In genomic region chr7:25746844-25747243, GRCm38 (mm10) we compare ENCODE assay signal across 24 mouse cellular contexts. TPM values are rescaled to one million over a fixed set of nuclear protein-coding genes. Genes with fewer than 3 reads are reported as not detected.
DNase-seq lines count a peak whose midpoint lies in the region; ATAC-seq and TF ChIP-seq lines count a peak whose summit lies in the region.
"Had no signal": no experiment of that assay in that cellular context is flagged by ENCODE, and none has a peak within 500 bp of the region (broad histone marks: within the 10 kb centered on the region; RNA-seq: fewer than 3 reads in every experiment).

No protein-coding gene starts in this region.

- no peaks in the 10 kb centered on the region for H3K4me1 ChIP-seq in midbrain, embryonic 11.5 days (ENCODE audit: control insufficient read depth, insufficient read depth, low read length)
- H3K4me1 ChIP-seq in midbrain, embryonic 16.5 days (ENCODE audit: control insufficient read depth, insufficient read depth, low read length), result peaks cover 4% of the 10 kb centered on the region
- peaks cover 17 to 69% of the 10 kb centered on the region in 2 experiments for H3K4me1 ChIP-seq in CH12.LX (ENCODE audit: control insufficient read depth in 1 of 2, insufficient read depth in 2 of 2)

- dilution Hi-C loops in CH12.LX (cut with MboI; ENCODE audit: extremely low pct_ligation_motif_present, extremely low pct_unique_long_range_greater_than_20kb, low sequenced_read_pairs), result no loop called here

- H3K4me3 ChIP-seq in midbrain, embryonic 11.5 days (ENCODE audit: low read depth, low read length), result no peak overlapping the region
- H3K4me3 ChIP-seq in midbrain, embryonic 16.5 days (ENCODE audit: low read depth, low read length), result no peak overlapping the region
- H3K4me3 ChIP-seq in CH12.LX (replicated peaks in 1 of 3; ENCODE audit: low read depth in 2 of 3, low read length in 2 of 3, poor library complexity in 1 of 3), result no peak overlapping the region
- H3K4me3 ChIP-seq: embryonic facial prominence, embryonic 10.5 days; embryonic facial prominence, embryonic 12.5 days; erythroblast, embryonic 14.5 days; forebrain, embryonic 13.5 days; forebrain, embryonic 15.5 days had no signal

- TF ChIP-seq RAD21 in CH12.LX (IDR thresholded peaks at IDR 0.05; ENCODE audit: low read depth, low read length), result no peak

- ATAC-seq in midbrain, embryonic 11.5 days (ENCODE audit: low FRiP score), result no peak
- no peak for ATAC-seq in midbrain, embryonic 16.5 days
- ATAC-seq in erythroid progenitor cell, adult 5-6 weeks (replicated peaks; ENCODE audit: low FRiP score, poor library complexity, severe bottlenecking), result no peak
- ATAC-seq: CD4-positive, CD25-positive, alpha-beta regulatory T cell, adult 4 months; forebrain, embryonic 13.5 days; forebrain, embryonic 15.5 days; forebrain, postnatal 0 days had no signal

- H3K27me3 ChIP-seq in midbrain, embryonic 11.5 days (ENCODE audit: control insufficient read depth, insufficient read depth, low read length), result no peaks in the 10 kb centered on the region
- H3K27me3 ChIP-seq in midbrain, embryonic 16.5 days (ENCODE audit: control insufficient read depth, insufficient read depth, low read depth, low read length), result no peaks in the 10 kb centered on the region
- H3K27me3 ChIP-seq in CH12.LX (replicated peaks), result no peaks in the 10 kb centered on the region
- H3K27me3 ChIP-seq: embryonic facial prominence, embryonic 12.5 days; forebrain, embryonic 13.5 days; forebrain, embryonic 15.5 days had no signal

- in situ Hi-C loops in CH12.LX (cut with MboI; ENCODE audit: low pct_ligation_motif_present, low pct_unique_long_range_greater_than_20kb, low sequenced_read_pairs), result no loop called here

- 91% methylated on average over 3 of the region's 3 CpGs for WGBS in midbrain, embryonic 11.5 days
- WGBS in midbrain, embryonic 16.5 days, result 92% methylated on average over 3 of the region's 3 CpGs

- DNase-seq in midbrain, embryonic 11.5 days (ENCODE audit: low spot score, missing footprints), result peak; percentile 49
- peak; percentile 66 for DNase-seq in CH12.LX (ENCODE audit: extremely low read depth)
- DNase-seq in induced T-regulatory cell, adult 2 months (ENCODE audit: low read depth), result peak; percentile 38
- no peak for DNase-seq in layer of hippocampus, postnatal 25 days (ENCODE audit: extremely low spot score in 1 of 2, low spot score in 1 of 2)
- no peak for DNase-seq in frontal cortex, postnatal 36 days (ENCODE audit: low spot score in 2 of 2)
- DNase-seq: adrenal gland, adult 2 months; adrenal gland, postnatal 10 days; adrenal gland, postnatal 25 days; B cell, adult 2 months; cerebellum, adult 11 months; cerebellum, adult 18-20 months; cerebellum, adult 8-10 months; cerebellum, adult 9-11 months; cerebellum, postnatal 14 days; cerebellum, postnatal 36 days; forebrain, postnatal 0 days had no signal

- peaks cover 53% of the 10 kb centered on the region for H3K36me3 ChIP-seq in midbrain, embryonic 11.5 days (ENCODE audit: control insufficient read depth, insufficient read depth, low read length)
- H3K36me3 ChIP-seq in midbrain, embryonic 16.5 days (ENCODE audit: control insufficient read depth, insufficient read depth, low read length), result peaks cover 70% of the 10 kb centered on the region
- H3K36me3 ChIP-seq in CH12.LX (replicated peaks in 1 of 2; ENCODE audit: control insufficient read depth in 1 of 2, insufficient read depth in 1 of 2, low read length in 1 of 2), result peaks cover 82 to 97% of the 10 kb centered on the region in 2 experiments

- peaks cover 47% of the 10 kb centered on the region for H3K79me2 ChIP-seq in CH12.LX (replicated peaks; ENCODE audit: control insufficient read depth, extremely low read depth, insufficient read depth, poor library complexity, severe bottlenecking)

- TF ChIP-seq POLR2A in CH12.LX (IDR thresholded peaks at IDR 0.05; ENCODE audit: low read depth, low read length), result no peak

- no peak overlapping the region for H3K9ac ChIP-seq in midbrain, embryonic 11.5 days (ENCODE audit: low read length)
- no peak overlapping the region for H3K9ac ChIP-seq in midbrain, embryonic 16.5 days (ENCODE audit: low read depth, low read length)
- no peak overlapping the region; the same call in 1 of the 2 replicates for H3K9ac ChIP-seq in CH12.LX (ENCODE audit: insufficient read depth, low read depth)
- H3K9ac ChIP-seq: embryonic facial prominence, embryonic 12.5 days; forebrain, embryonic 13.5 days; forebrain, embryonic 15.5 days; forebrain, postnatal 0 days had no signal

- TF ChIP-seq CTCF in CH12.LX (conservative IDR thresholded peaks at IDR 0.05 in 1 of 2, IDR thresholded peaks at IDR 0.05 in 1 of 2; ENCODE audit: low read depth in 2 of 2, low read length in 2 of 2), result no peak

- no peak overlapping the region for H3K4me2 ChIP-seq in midbrain, embryonic 11.5 days
- H3K4me2 ChIP-seq in midbrain, embryonic 16.5 days (ENCODE audit: low read length), result no peak overlapping the region
- H3K4me2 ChIP-seq in CH12.LX (ENCODE audit: insufficient read depth, low read depth, poor library complexity, severe bottlenecking), result peak overlapping the region; percentile 58; the same call in 1 of the 2 replicates
- H3K4me2 ChIP-seq: embryonic facial prominence, embryonic 12.5 days; forebrain, embryonic 13.5 days; forebrain, embryonic 15.5 days had no signal

- TF ChIP-seq EP300 in CH12.LX (IDR thresholded peaks at IDR 0.05; ENCODE audit: low read length), result no peak

- H3K27ac ChIP-seq in midbrain, embryonic 11.5 days (ENCODE audit: low read depth, low read length), result no peak overlapping the region
- no peak overlapping the region for H3K27ac ChIP-seq in midbrain, embryonic 16.5 days (ENCODE audit: low read length)
- peak overlapping the region; percentile 65; the same call in 1 of the 2 replicates for H3K27ac ChIP-seq in CH12.LX (ENCODE audit: insufficient read depth, low read depth)
- H3K27ac ChIP-seq: embryonic facial prominence, embryonic 10.5 days; embryonic facial prominence, embryonic 12.5 days; forebrain, embryonic 13.5 days; forebrain, embryonic 15.5 days had no signal

- no peaks in the 10 kb centered on the region for H3K9me3 ChIP-seq in midbrain, embryonic 11.5 days (ENCODE audit: control insufficient read depth, low read length)
- no peaks in the 10 kb centered on the region for H3K9me3 ChIP-seq in midbrain, embryonic 16.5 days (replicated peaks; ENCODE audit: control insufficient read depth, low read length, poor library complexity, severe bottlenecking)
- no peaks in the 10 kb centered on the region for H3K9me3 ChIP-seq in CH12.LX (replicated peaks; ENCODE audit: low read length)
- H3K9me3 ChIP-seq: embryonic facial prominence, embryonic 10.5 days; embryonic facial prominence, embryonic 12.5 days; forebrain, embryonic 13.5 days; forebrain, embryonic 15.5 days had no signal

TF ChIP-seq in CH12.LX, 34 proteins besides CTCF, POLR2A, EP300 and RAD21 (continues in another document):
- TF ChIP-seq NRF1 (IDR thresholded peaks at IDR 0.05; ENCODE audit: low read depth, low read length) (no peak), SIN3A (IDR thresholded peaks at IDR 0.05; ENCODE audit: low read length) (no peak), BHLHE40 (IDR thresholded peaks at IDR 0.05; ENCODE audit: low read depth, low read length) (peak; percentile 88), CHD1 (IDR thresholded peaks at IDR 0.05; ENCODE audit: low read depth, low read length) (no peak), UBTF (IDR thresholded peaks at IDR 0.05; ENCODE audit: low read depth, low read length) (no peak), SMC3 (IDR thresholded peaks at IDR 0.05; ENCODE audit: low read depth, low read length) (no peak), ETS1 (conservative IDR thresholded peaks at IDR 0.05; ENCODE audit: low read depth, low read length) (peak; percentile 40; the same call in 1 of the 2 replicates), USF2 (conservative IDR thresholded peaks at IDR 0.05; ENCODE audit: low read depth, low read length) (peak; percentile 83), TCF12 (IDR thresholded peaks at IDR 0.05; ENCODE audit: low read depth, low read length) (peak; percentile 24; the same call in 1 of the 2 replicates), ZNF384 (IDR thresholded peaks at IDR 0.05; ENCODE audit: low read depth, low read length) (0 out of 2 replicates have a peak, but pooled peaks have one; percentile 11), MYC (IDR thresholded peaks at IDR 0.05; ENCODE audit: low read depth, low read length) (no peak), POLR2AphosphoS2 (IDR thresholded peaks at IDR 0.05; ENCODE audit: low read depth, low read length) (no peak)

RNA-seq across cellular contexts. Expression of gene Hnrnpul1, which starts 7.7 kb away (rescaled TPM):
- 69.2 and 74.2 TPM in 2 replicates for polyA plus RNA-seq in midbrain, embryonic 11.5 days (2014; fragmentation: Nextera tagmentation; extraction: Ambion mirVana)
- 38.3 and 41.1 TPM in 2 replicates for polyA plus RNA-seq in midbrain, embryonic 16.5 days (2015; fragmentation: Nextera tagmentation; extraction: Ambion mirVana)
- total RNA-seq in CH12.LX (2012; rRNA removed), result 67.6 and 72.2 TPM in 2 replicates
- total RNA-seq in CH12.LX (2014; rRNA removed), result 44.7 and 52.6 TPM in 2 replicates
- polyA plus RNA-seq in CH12.LX (2012; ENCODE audit: insufficient read length, low read depth), result 155 and 188 TPM in 2 replicates
- 100 to 1,000 TPM; 103 to 114 TPM for total RNA-seq in layer of hippocampus, postnatal 25 days (2021)
- total RNA-seq in erythroid progenitor cell, adult 5-6 weeks (2015; ENCODE audit: low replicate concordance), result 186 and 195 TPM in 2 replicates
- 179 and 256 TPM in 2 replicates for total RNA-seq in erythroid progenitor cell, adult 5-6 weeks (2017; ENCODE audit: low replicate concordance)

RNA-seq across cellular contexts. Expression of gene Ccdc97, which starts 28.0 kb away (rescaled TPM):
- polyA plus RNA-seq in midbrain, embryonic 11.5 days (2014; fragmentation: Nextera tagmentation; extraction: Ambion mirVana), result 26.8 and 32.1 TPM in 2 replicates
- 32.1 and 36.8 TPM in 2 replicates for polyA plus RNA-seq in midbrain, embryonic 16.5 days (2015; fragmentation: Nextera tagmentation; extraction: Ambion mirVana)
- total RNA-seq in CH12.LX (2012; rRNA removed) (14.1 and 14.4 TPM in 2 replicates), CH12.LX (2014; rRNA removed) (4.5 and 5.7 TPM in 2 replicates)
- polyA plus RNA-seq in CH12.LX (2012; ENCODE audit: insufficient read length, low read depth), result 38.8 and 44.8 TPM in 2 replicates
- total RNA-seq in layer of hippocampus, postnatal 25 days (2021), result 10 to 100 TPM; 54.6 to 58.5 TPM
- 28.1 and 29.9 TPM in 2 replicates for total RNA-seq in erythroid progenitor cell, adult 5-6 weeks (2015; ENCODE audit: low replicate concordance)
- 13.9 and 34.8 TPM in 2 replicates for total RNA-seq in erythroid progenitor cell, adult 5-6 weeks (2017; ENCODE audit: low replicate concordance)

RNA-seq across cellular contexts. Expression of gene Axl, which starts 41.7 kb away (rescaled TPM):
- 17.4 and 21.8 TPM in 2 replicates for polyA plus RNA-seq in midbrain, embryonic 11.5 days (2014; fragmentation: Nextera tagmentation; extraction: Ambion mirVana)
- 14.9 and 17.1 TPM in 2 replicates for polyA plus RNA-seq in midbrain, embryonic 16.5 days (2015; fragmentation: Nextera tagmentation; extraction: Ambion mirVana)
- total RNA-seq in CH12.LX (2012; rRNA removed) (0.76 and 0.98 TPM in 2 replicates), CH12.LX (2014; rRNA removed) (0.15 and 0.19 TPM in 2 replicates)
- 0.96 and 1.6 TPM in 2 replicates for polyA plus RNA-seq in CH12.LX (2012; ENCODE audit: insufficient read length, low read depth)
- 10 to 100 TPM; 37.2 to 43.5 TPM for total RNA-seq in layer of hippocampus, postnatal 25 days (2021)
- total RNA-seq in erythroid progenitor cell, adult 5-6 weeks (2015; ENCODE audit: low replicate concordance), result 51.9 and 61.6 TPM in 2 replicates
- 27.2 and 58.7 TPM in 2 replicates for total RNA-seq in erythroid progenitor cell, adult 5-6 weeks (2017; ENCODE audit: low replicate concordance)

Comparison
In these comparisons a context has a peak if more than half of its experiments do, and no peak if none do; other contexts are left out.
1. DNase-seq: peak in midbrain, embryonic 11.5 days (single experiment), CH12.LX (single experiment) and induced T-regulatory cell, adult 2 months (single experiment); none in layer of hippocampus, postnatal 25 days (0 of 2) and frontal cortex, postnatal 36 days (0 of 2).
2. RNA of gene Axl, which starts 41.7 kb away (total RNA-seq): 27.2 to 61.6 TPM in erythroid progenitor cell, adult 5-6 weeks and 37.2 to 43.5 TPM in layer of hippocampus, postnatal 25 days; 0.15 to 0.98 TPM in CH12.LX; every median in the first group is over 10 times any median in the second.